Mouse (Mus musculus) hematopoietic stem cell, adult 5-6 weeks (primary cell): Measurements from ENCODE around the gene Glb1l3. TPM values are rescaled to one million over a fixed set of nuclear protein-coding genes. Genes with fewer than 3 reads are reported as not detected.

Source experiments
- total RNA-seq: library from RNA; stranded (forward); fragments of 172-1452, 232-1000 nt; gene quantifications from 2 replicates; pipeline ENCODE4 v1.2.3, GENCODE M21; 2017

Gene Glb1l3
- total RNA-seq, 1 experiment from 2014 or later, result not detected

Other genes starting within 250 kb of the Glb1l3 start
- gene B3gat1, start 127.2 kb downstream of the Glb1l3 start, total RNA-seq, result not detected in 2 replicates
- 1.0 TPM in 1 of 2 replicates, not detected in the other for gene Glb1l2, start 54.4 kb downstream of the Glb1l3 start, total RNA-seq
- gene Gm1110, start 62.2 kb upstream of the Glb1l3 start, total RNA-seq, result not detected in 2 replicates
- 18.1 and 19.1 TPM in 2 replicates for gene Acad8, start 138.7 kb upstream of the Glb1l3 start, total RNA-seq
- 59.1 and 67.3 TPM in 2 replicates for gene Thyn1, start 138.8 kb upstream of the Glb1l3 start, total RNA-seq
- 34.8 and 45.9 TPM in 2 replicates for gene Vps26b, start 169.2 kb upstream of the Glb1l3 start, total RNA-seq
- gene Ncapd3, start 169.3 kb upstream of the Glb1l3 start, total RNA-seq, result 44.2 and 53.5 TPM in 2 replicates